Mouse (Mus musculus) MEL (cell line): ENCODE measurements around the gene Trim8. TPM values are rescaled to one million over a fixed set of nuclear protein-coding genes. Genes with fewer than 3 reads are reported as not detected.

Source experiments
- DNase-seq: peaks from one replicate; pipeline ENCODE4 v3.0.0; 2011; ENCODE audit warnings: low read depth, low spot score
- H3K27ac ChIP-seq: 2 replicates; pipeline ENCODE4 v1.5.1; 2012; ENCODE audit warnings: low read depth, mild to moderate bottlenecking, control low read depth, low read length, moderate library complexity; ENCODE audit not compliant: control insufficient read depth
- H3K27me3 ChIP-seq, 2 experiments: fragments of 150-350 bp in 1 of 2; sonication (generic) in 1 of 2; 2 replicates each; pipeline ENCODE4 v1.6.1; 2012; ENCODE audit warnings: low read length in 2 of 2, mild to moderate bottlenecking in 2 of 2, improper control_type of control experiment in 1 of 2, moderate library complexity in 1 of 2; ENCODE audit not compliant: insufficient read depth in 2 of 2, control insufficient read depth in 1 of 2
- H3K36me3 ChIP-seq, 2 experiments: 2 replicates each; pipeline ENCODE4 v1.6.1; 2012 to 2014; ENCODE audit warnings: low read length in 2 of 2, improper control_type of control experiment in 1 of 2, inconsistent platforms in 1 of 2, mild to moderate bottlenecking in 1 of 2; ENCODE audit not compliant: insufficient read depth in 2 of 2, control insufficient read depth in 1 of 2
- H3K4me1 ChIP-seq, 2 experiments: fragments of 150-350 bp in 1 of 2; sonication (generic) in 1 of 2; 2 replicates each; pipeline ENCODE4 v1.6.1; 2012; ENCODE audit warnings: low read length in 2 of 2, improper control_type of control experiment in 1 of 2, mild to moderate bottlenecking in 1 of 2; ENCODE audit not compliant: insufficient read depth in 2 of 2, control insufficient read depth in 1 of 2
- H3K4me3 ChIP-seq, 2 experiments: fragments of 150-350 bp in 1 of 2; sonication (generic) in 1 of 2; 2 replicates each; pipeline ENCODE4 v1.5.1; 2012; ENCODE audit warnings: low read depth in 2 of 2, low read length in 2 of 2, mild to moderate bottlenecking in 2 of 2, moderate library complexity in 2 of 2, control low read depth in 1 of 2, improper control_type of control experiment in 1 of 2; ENCODE audit not compliant: control insufficient read depth in 1 of 2, insufficient read depth in 1 of 2
- H3K79me2 ChIP-seq: 2 replicates; pipeline ENCODE4 v1.6.1; 2012; ENCODE audit warnings: mild to moderate bottlenecking, low read length, moderate library complexity; ENCODE audit not compliant: control insufficient read depth, poor library complexity, insufficient read depth
- H3K9ac ChIP-seq: 2 replicates; pipeline ENCODE4 v1.6.1; 2012; ENCODE audit warnings: low read depth, mild to moderate bottlenecking, control low read depth, low read length, moderate library complexity; ENCODE audit not compliant: control insufficient read depth, poor library complexity, severe bottlenecking
- H3K9me3 ChIP-seq: fragments of 150-350 bp; sonication (generic); replicated peaks from 2 replicates; pipeline ENCODE4 v1.6.1; 2012; ENCODE audit warnings: mild to moderate bottlenecking, low read length, improper control_type of control experiment, moderate library complexity; ENCODE audit not compliant: insufficient read depth
- BHLHE40 ChIP-seq: IDR thresholded peaks from 2 replicates; pipeline ENCODE4 v1.6.1; 2012; ENCODE audit warnings: low read depth, mild to moderate bottlenecking, inconsistent platforms, low read length, improper control_type of control experiment, borderline replicate concordance
- CHD2 ChIP-seq: IDR thresholded peaks from 2 replicates; pipeline ENCODE4 v1.6.1; 2011; ENCODE audit warnings: low read length, improper control_type of control experiment
- CTCF ChIP-seq, 3 experiments: IDR thresholded peaks in 2 of 3; conservative IDR thresholded peaks in 1 of 3; 2 replicates each; pipeline ENCODE4 v1.5.1; 2011 to 2012; ENCODE audit warnings: low read length in 3 of 3, low read depth in 2 of 3, mild to moderate bottlenecking in 2 of 3, improper control_type of control experiment in 1 of 3, inconsistent platforms in 1 of 3, mixed read lengths in 1 of 3, moderate library complexity in 1 of 3; ENCODE audit not compliant: control insufficient read depth in 1 of 3, insufficient read depth in 1 of 3, poor library complexity in 1 of 3, severe bottlenecking in 1 of 3
- E2F4 ChIP-seq: IDR thresholded peaks from 2 replicates; pipeline ENCODE4 v1.6.1; 2011; ENCODE audit warnings: low read depth, low read length, improper control_type of control experiment, borderline replicate concordance
- EP300 ChIP-seq, 2 experiments: IDR thresholded peaks; 2 replicates each; pipeline ENCODE4 v1.6.1; 2011; ENCODE audit warnings: improper control_type of control experiment in 2 of 2, low read length in 2 of 2, low read depth in 1 of 2, mild to moderate bottlenecking in 1 of 2
- GATA1 ChIP-seq: IDR thresholded peaks from 2 replicates; pipeline ENCODE4 v1.6.1; 2011; ENCODE audit warnings: low read depth, low read length, improper control_type of control experiment
- HCFC1 ChIP-seq: IDR thresholded peaks from 2 replicates; pipeline ENCODE4 v1.6.1; 2012; ENCODE audit warnings: low read depth, mild to moderate bottlenecking, inconsistent platforms, low read length, improper control_type of control experiment, moderate library complexity
- JUND ChIP-seq: IDR thresholded peaks from 2 replicates; pipeline ENCODE4 v1.6.1; 2011; ENCODE audit warnings: low read depth, mild to moderate bottlenecking, improper control_type of control experiment, low read length
- KAT2A ChIP-seq: conservative IDR thresholded peaks from 2 replicates; pipeline ENCODE4 v1.6.1; 2012; ENCODE audit warnings: low read depth, low read length, improper control_type of control experiment, inconsistent platforms
- MAFK ChIP-seq: IDR thresholded peaks from 2 replicates; pipeline ENCODE4 v1.6.1; 2011; ENCODE audit warnings: low read depth, mild to moderate bottlenecking, low read length, improper control_type of control experiment, borderline replicate concordance
- MAX ChIP-seq: IDR thresholded peaks from 2 replicates; pipeline ENCODE4 v1.6.1; 2011; ENCODE audit warnings: low read length, improper control_type of control experiment
- MXI1 ChIP-seq: IDR thresholded peaks from 2 replicates; pipeline ENCODE4 v1.6.1; 2011; ENCODE audit warnings: mild to moderate bottlenecking, low read depth, low read length, improper control_type of control experiment
- MYB ChIP-seq: IDR thresholded peaks from 2 replicates; pipeline ENCODE4 v1.6.1; 2011; ENCODE audit warnings: mild to moderate bottlenecking, low read depth, low read length, improper control_type of control experiment
- MYC ChIP-seq: IDR thresholded peaks from 2 replicates; pipeline ENCODE4 v1.6.1; 2011; ENCODE audit warnings: low read depth, mild to moderate bottlenecking, low read length, improper control_type of control experiment, moderate library complexity
- NELFE ChIP-seq: IDR thresholded peaks from 2 replicates; pipeline ENCODE4 v1.6.1; 2011; ENCODE audit warnings: low read depth, low read length, improper control_type of control experiment
- POLR2A ChIP-seq, 2 experiments: IDR thresholded peaks; 2 replicates each; pipeline ENCODE4 v1.6.1; 2011 to 2012; ENCODE audit warnings: low read length in 2 of 2, mild to moderate bottlenecking in 2 of 2, control low read depth in 1 of 2, improper control_type of control experiment in 1 of 2, low read depth in 1 of 2, moderate library complexity in 1 of 2; ENCODE audit not compliant: control insufficient read depth in 1 of 2, insufficient read depth in 1 of 2, poor library complexity in 1 of 2
- POLR2AphosphoS2 ChIP-seq: IDR thresholded peaks from 2 replicates; pipeline ENCODE4 v1.6.1; 2011; ENCODE audit warnings: low read length, improper control_type of control experiment
- POLR2AphosphoS5 ChIP-seq: IDR thresholded peaks from 2 replicates; pipeline ENCODE4 v1.6.1; 2012; ENCODE audit warnings: low read depth, borderline replicate concordance, mild to moderate bottlenecking, inconsistent platforms, low read length, moderate library complexity, mixed read lengths
- SIN3A ChIP-seq: IDR thresholded peaks from 2 replicates; pipeline ENCODE4 v1.6.1; 2012; ENCODE audit warnings: low read length, improper control_type of control experiment, inconsistent platforms
- SMC3 ChIP-seq: IDR thresholded peaks from 2 replicates; pipeline ENCODE4 v1.6.1; 2011; ENCODE audit warnings: low read depth, low read length, improper control_type of control experiment
- TCF12 ChIP-seq: IDR thresholded peaks from 2 replicates; pipeline ENCODE4 v1.6.1; 2014; ENCODE audit warnings: low read depth, mild to moderate bottlenecking, inconsistent platforms, low read length, improper control_type of control experiment, moderate library complexity
- ZKSCAN1 ChIP-seq: IDR thresholded peaks from 2 replicates; pipeline ENCODE4 v1.6.1; 2012; ENCODE audit warnings: low read depth, mild to moderate bottlenecking, inconsistent platforms, low read length, improper control_type of control experiment, moderate library complexity
- ZMIZ1 ChIP-seq: IDR thresholded peaks from 2 replicates; pipeline ENCODE4 v1.6.1; 2012; ENCODE audit warnings: low read depth, mild to moderate bottlenecking, inconsistent platforms, low read length, improper control_type of control experiment, moderate library complexity
- ZNF384 ChIP-seq: IDR thresholded peaks from 2 replicates; pipeline ENCODE4 v1.6.1; 2012; ENCODE audit warnings: low read depth, mild to moderate bottlenecking, inconsistent platforms, low read length, improper control_type of control experiment
- polyA plus RNA-seq, 2 experiments: library from polyadenylated mRNA; stranded (reverse) in 1 of 2; unstranded in 1 of 2; fragments of >175 nt in 1 of 2; fragments of >200 nt in 1 of 2; gene quantifications; 2 replicates each; pipeline versions ENCODE4 v1.2.1 to v1.2.4; 2012; ENCODE audit warnings: low replicate concordance in 2 of 2, low read depth in 1 of 2; ENCODE audit not compliant: insufficient read length in 2 of 2, insufficient read depth in 1 of 2, missing spikeins in 1 of 2
- total RNA-seq: library from RNA; depleted of rRNA; stranded (reverse); fragments of 300-350 nt; gene quantifications from 2 replicates; pipeline ENCODE4 v1.2.3, GENCODE M21; 2012

Trim8 gene
- total and polyA plus RNA-seq, 3 experiments: 19.1 to 57.2 TPM; not detected in 1

GRCm38 (mm10) chr19:46553541-46553955 is 52.0 kb downstream of the Trim8 start (continued):
- TF ChIP-seq ZNF384 (peak; percentile 48; the same call in 1 of the 2 replicates), ZKSCAN1 (no peak), CHD2 (peak; percentile 76), NELFE (peak; percentile 49), JUND (peak; percentile 56; the same call in 1 of the 2 replicates), MAX (peak; percentile 81; the same call in 1 of the 2 replicates), GATA1 (peak; percentile 98), HCFC1 (peak; percentile 60; the same call in 1 of the 2 replicates), KAT2A (0 out of 2 replicates have a peak, but pooled peaks have one; percentile 38), BHLHE40 (peak; percentile 68; the same call in 1 of the 2 replicates), CTCF (IDR thresholded peaks at IDR 0.05 in 2 of 3, conservative IDR thresholded peaks at IDR 0.05 in 1 of 3; ENCODE audit: control insufficient read depth in 1 of 3, insufficient read depth in 1 of 3, low read depth in 2 of 3, low read length in 3 of 3, poor library complexity in 1 of 3, severe bottlenecking in 1 of 3) (no peak), POLR2A (IDR thresholded peaks at IDR 0.05; ENCODE audit: control insufficient read depth in 1 of 2, insufficient read depth in 1 of 2, low read depth in 1 of 2, low read length in 2 of 2, poor library complexity in 1 of 2) (peak in 1 of 2 experiments; percentile 67; a peak in 2 of 4 replicates), EP300 (IDR thresholded peaks at IDR 0.05; ENCODE audit: low read depth in 1 of 2, low read length in 2 of 2) (peak; percentile 98 to 99), MYB (peak; percentile 91), SIN3A (peak; percentile 94), POLR2AphosphoS5 (0 out of 2 replicates have a peak, but pooled peaks have one; percentile 72), MYC (peak; percentile 92), E2F4 (no peak), MXI1 (peak; percentile 81), POLR2AphosphoS2 (0 out of 2 replicates have a peak, but pooled peaks have one; percentile 40), ZMIZ1 (no peak; the same call in 1 of the 2 replicates), SMC3 (no peak), TCF12 (peak; percentile 98), MAFK (peak; percentile 85)
- TF ChIP-seq, all 39 proteins: peak for 25

- Histone ChIP-seq H3K27me3 (no peaks in the 10 kb centered on the region), H3K9me3 (no peaks in the 10 kb centered on the region)
- DNase-seq: no peak
- no peak for TF ChIP-seq POLR2AphosphoS2
- peak in 2 of 3 experiments; percentile 4 to 25; a peak in 2 of 6 replicates for TF ChIP-seq CTCF (IDR thresholded peaks at IDR 0.05 in 2 of 3, conservative IDR thresholded peaks at IDR 0.05 in 1 of 3; ENCODE audit: control insufficient read depth in 1 of 3, insufficient read depth in 1 of 3, low read depth in 2 of 3, low read length in 3 of 3, poor library complexity in 1 of 3, severe bottlenecking in 1 of 3)
- TF ChIP-seq, all 39 proteins: peak for 1
- H3K9ac ChIP-seq: no peak overlapping the region
- H3K4me3 ChIP-seq: no peak overlapping the region
- H3K27ac ChIP-seq: no peak overlapping the region
- peaks cover 0 to 11% of the 10 kb centered on the region in 2 experiments; a peak in 2 of 4 replicates for H3K36me3 ChIP-seq
- no peaks in the 10 kb centered on the region for H3K79me2 ChIP-seq
- H3K4me1 ChIP-seq: peaks cover 15 to 16% of the 10 kb centered on the region in 2 experiments
Observed at GRCm38 (mm10) chr19:46558009-46558408, 56.5 kb downstream of the Trim8 start.
